33 mouse cellular contexts compared by ENCODE assay signal in genomic region chr10:116115881-116116677, GRCm38 (mm10). TPM values are rescaled to one million over a fixed set of nuclear protein-coding genes. Genes with fewer than 3 reads are reported as not detected.
DNase-seq lines count a peak whose midpoint lies in the region; ATAC-seq lines count a peak whose summit lies in the region.
"Had no signal": no experiment of that assay in that cellular context is flagged by ENCODE, and none has a peak within 500 bp of the region (broad histone marks: within the 10 kb centered on the region; RNA-seq: fewer than 3 reads in every experiment).

No protein-coding gene starts in this region.

- peak; percentile 30 to 46 for DNase-seq in cerebellum, postnatal 14 days
- DNase-seq in cerebellum, adult 9-10 months: no peak
- DNase-seq in kidney, adult 8-10 months: no peak
- no peak for DNase-seq in layer of hippocampus, adult 11-12 months (ENCODE audit: low spot score)
- DNase-seq in left cerebral cortex, adult 8-10 months (ENCODE audit: low spot score in 2 of 2): no peak
- DNase-seq: adrenal gland, adult 8-10 months; adrenal gland, postnatal 25 days; B cell, adult 2 months; cerebellum, adult 2 months; embryo, embryonic 11 days; gastrocnemius, postnatal 25 days; heart, adult 18-20 months; heart, postnatal 10 days; heart, postnatal 36 days; kidney, adult 11 months had no signal

- peak; percentile 51; the same call in 1 of the 2 replicates for ATAC-seq in intestine, embryonic 15.5 days
- no peak for ATAC-seq in stomach, embryonic 16.5 days (ENCODE audit: insufficient read depth, low FRiP score)
- ATAC-seq: forebrain, embryonic 16.5 days; hindbrain, embryonic 16.5 days; Patski had no signal

- no peaks in the 10 kb centered on the region for H3K4me1 ChIP-seq in intestine, embryonic 15.5 days (replicated peaks)
- H3K4me1 ChIP-seq in stomach, embryonic 16.5 days (ENCODE audit: control insufficient read depth, insufficient read depth, low read length): no peaks in the 10 kb centered on the region
- H3K4me1 ChIP-seq: embryonic facial prominence, embryonic 10.5 days; embryonic facial prominence, embryonic 13.5 days; forebrain, embryonic 12.5 days; heart, embryonic 12.5 days; heart, embryonic 15.5 days; hindbrain, embryonic 10.5 days; hindbrain, embryonic 13.5 days had no signal

- H3K9ac ChIP-seq in intestine, embryonic 15.5 days: no peak overlapping the region
- H3K9ac ChIP-seq in stomach, embryonic 16.5 days (ENCODE audit: low read length): no peak overlapping the region
- H3K9ac ChIP-seq: embryonic facial prominence, embryonic 13.5 days; forebrain, embryonic 12.5 days; heart, embryonic 12.5 days; heart, embryonic 15.5 days; hindbrain, embryonic 13.5 days had no signal

- no peaks in the 10 kb centered on the region for H3K9me3 ChIP-seq in intestine, embryonic 15.5 days
- H3K9me3 ChIP-seq in stomach, embryonic 16.5 days (replicated peaks; ENCODE audit: control insufficient read depth, low read length): peaks cover 8% of the 10 kb centered on the region
- H3K9me3 ChIP-seq: embryonic facial prominence, embryonic 13.5 days; heart, embryonic 15.5 days had no signal

- H3K27ac ChIP-seq in intestine, embryonic 15.5 days: no peak overlapping the region
- H3K27ac ChIP-seq in stomach, embryonic 16.5 days (ENCODE audit: low read length): peak overlapping the region; percentile 19; the same call in 1 of the 2 replicates
- H3K27ac ChIP-seq: embryonic facial prominence, embryonic 10.5 days; embryonic facial prominence, embryonic 13.5 days; forebrain, embryonic 12.5 days; heart, embryonic 15.5 days; hindbrain, embryonic 10.5 days; hindbrain, embryonic 13.5 days had no signal

- WGBS in intestine, embryonic 15.5 days: 50% methylated on average over 4 of the region's 4 CpGs
- 38% methylated on average over 4 of the region's 4 CpGs for WGBS in stomach, embryonic 16.5 days

- H3K4me3 ChIP-seq in intestine, embryonic 15.5 days (replicated peaks): no peak overlapping the region
- H3K4me3 ChIP-seq in stomach, embryonic 16.5 days (replicated peaks; ENCODE audit: low read length): no peak overlapping the region
- H3K4me3 ChIP-seq: embryonic facial prominence, embryonic 10.5 days; embryonic facial prominence, embryonic 13.5 days; erythroblast, embryonic 14.5 days; forebrain, embryonic 12.5 days; heart, embryonic 12.5 days; heart, embryonic 15.5 days; hindbrain, embryonic 10.5 days; hindbrain, embryonic 13.5 days had no signal

- H3K27me3 ChIP-seq in intestine, embryonic 15.5 days (replicated peaks): no peaks in the 10 kb centered on the region
- H3K27me3 ChIP-seq in stomach, embryonic 16.5 days (ENCODE audit: control insufficient read depth, insufficient read depth, low read length): no peaks in the 10 kb centered on the region
- H3K27me3 ChIP-seq: CH12.LX; embryonic facial prominence, embryonic 13.5 days; forebrain, embryonic 12.5 days; heart, embryonic 12.5 days; heart, embryonic 15.5 days; hindbrain, embryonic 13.5 days had no signal

- H3K4me2 ChIP-seq in intestine, embryonic 15.5 days (replicated peaks): no peak overlapping the region
- H3K4me2 ChIP-seq in stomach, embryonic 16.5 days (ENCODE audit: low read depth, low read length): no peak overlapping the region
- H3K4me2 ChIP-seq: embryonic facial prominence, embryonic 13.5 days; forebrain, embryonic 12.5 days; heart, embryonic 12.5 days; heart, embryonic 15.5 days; hindbrain, embryonic 13.5 days had no signal

- no peaks in the 10 kb centered on the region for H3K36me3 ChIP-seq in intestine, embryonic 15.5 days
- H3K36me3 ChIP-seq in stomach, embryonic 16.5 days (ENCODE audit: control insufficient read depth, insufficient read depth, low read length): no peaks in the 10 kb centered on the region
- H3K36me3 ChIP-seq: embryonic facial prominence, embryonic 10.5 days; embryonic facial prominence, embryonic 13.5 days; forebrain, embryonic 12.5 days; G1E; heart, embryonic 12.5 days; heart, embryonic 15.5 days; hindbrain, embryonic 10.5 days had no signal

RNA-seq across cellular contexts. Expression of gene 4933416C03Rik, which starts 2.4 kb away (rescaled TPM):
- polyA plus RNA-seq in intestine, embryonic 15.5 days (2015; fragmentation: Nextera tagmentation; extraction: Ambion mirVana): not detected in 2 replicates
- not detected in 2 replicates for polyA plus RNA-seq in stomach, embryonic 16.5 days (2015; fragmentation: Nextera tagmentation; extraction: Ambion mirVana)
- total RNA-seq in left cerebral cortex, adult 8-10 months (2022): not detected
- total RNA-seq: adrenal gland, adult 8-10 months; adrenal gland, postnatal 25 days; CH12.LX; common myeloid progenitor, adult 5-6 weeks; G1E; gastrocnemius, adult 8-10 months; gastrocnemius, postnatal 25 days; heart, adult 18-20 months; heart, postnatal 10 days; heart, postnatal 36 days had no signal
- polyA plus RNA-seq: cerebellum, adult 2 months; embryonic facial prominence, embryonic 10.5 days; embryonic facial prominence, embryonic 13.5 days; erythroblast, embryonic 14.5 days; forebrain, embryonic 12.5 days; frontal cortex, adult 2 months; G1E; heart, embryonic 12.5 days; heart, embryonic 15.5 days; hindbrain, embryonic 10.5 days; hindbrain, embryonic 13.5 days; Patski had no signal

Comparison
In these comparisons a context has a peak if more than half of its experiments do, and no peak if none do; other contexts are left out.
1. DNase-seq: peak in cerebellum, postnatal 14 days (2 of 2); none in cerebellum, adult 9-10 months (single experiment), kidney, adult 8-10 months (0 of 2), layer of hippocampus, adult 11-12 months (single experiment) and left cerebral cortex, adult 8-10 months (0 of 2).